Mouse (Mus musculus) intestine, embryonic 16.5 days (tissue): Measurements from ENCODE around the gene Cped1. TPM values are rescaled to one million over a fixed set of nuclear protein-coding genes. Genes with fewer than 3 reads are reported as not detected.

ENCODE experiments used
- ATAC-seq: fragments of 200-750 bp; cut with Nextera tagmentation; 2 replicates; pipeline ENCODE4 v1.8.0; 2017; ENCODE audit warnings: moderate TSS enrichment, moderate library complexity
- H3K27ac ChIP-seq: fragments of 300-500 bp; sonication (generic); 2 replicates; pipeline ENCODE4 v1.5.1; 2014; ENCODE audit warnings: mild to moderate bottlenecking, low read length
- H3K27me3 ChIP-seq: fragments of 300-500 bp; sonication (generic); replicated peaks from 2 replicates; pipeline ENCODE4 v1.6.1; 2014; ENCODE audit warnings: low read length, control low read depth, mixed read lengths; ENCODE audit not compliant: control insufficient read depth, insufficient read depth
- H3K36me3 ChIP-seq: fragments of 300-500 bp; sonication (generic); 2 replicates; pipeline ENCODE4 v1.6.1; 2014; ENCODE audit warnings: low read length, control low read depth; ENCODE audit not compliant: control insufficient read depth, insufficient read depth
- H3K4me1 ChIP-seq: fragments of 300-500 bp; sonication (generic); 2 replicates; pipeline ENCODE4 v1.6.1; 2014; ENCODE audit warnings: low read length, control low read depth, mixed read lengths; ENCODE audit not compliant: control insufficient read depth, insufficient read depth
- H3K4me2 ChIP-seq: fragments of 300-500 bp; sonication (generic); 2 replicates; pipeline ENCODE4 v1.6.1; 2014; ENCODE audit warnings: low read depth, low read length, control low read depth
- H3K4me3 ChIP-seq: fragments of 300-500 bp; sonication (generic); 2 replicates; pipeline ENCODE4 v1.5.1; 2014; ENCODE audit warnings: mild to moderate bottlenecking, low read length
- H3K9ac ChIP-seq: fragments of 300-500 bp; sonication (generic); 2 replicates; pipeline ENCODE4 v1.6.1; 2014; ENCODE audit warnings: low read depth, low read length
- H3K9me3 ChIP-seq: fragments of 300-500 bp; sonication (generic); 2 replicates; pipeline ENCODE4 v1.6.1; 2016; ENCODE audit warnings: low read length, control low read depth; ENCODE audit not compliant: control insufficient read depth
- WGBS: fragments of 180-500 bp; shearing (Covaris S2); extraction: QIAGEN DNeasy Blood & Tissue Kit; methylation state at CpG from one replicate; pipeline ENCODE4 v1.1.7; 2014; 5-methylcytosine and 5-hydroxymethylcytosine counted together
- polyA plus RNA-seq: library from polyadenylated mRNA; unstranded; fragments of >200 nt; fragmentation: Nextera tagmentation; extraction: Ambion mirVana; gene quantifications from 2 replicates; pipeline ENCODE4 v1.2.1, GENCODE M21; 2015

The Cped1 gene
- polyA plus RNA-seq, 1 experiment from 2014 or later = 17.6 TPM

DNA sequence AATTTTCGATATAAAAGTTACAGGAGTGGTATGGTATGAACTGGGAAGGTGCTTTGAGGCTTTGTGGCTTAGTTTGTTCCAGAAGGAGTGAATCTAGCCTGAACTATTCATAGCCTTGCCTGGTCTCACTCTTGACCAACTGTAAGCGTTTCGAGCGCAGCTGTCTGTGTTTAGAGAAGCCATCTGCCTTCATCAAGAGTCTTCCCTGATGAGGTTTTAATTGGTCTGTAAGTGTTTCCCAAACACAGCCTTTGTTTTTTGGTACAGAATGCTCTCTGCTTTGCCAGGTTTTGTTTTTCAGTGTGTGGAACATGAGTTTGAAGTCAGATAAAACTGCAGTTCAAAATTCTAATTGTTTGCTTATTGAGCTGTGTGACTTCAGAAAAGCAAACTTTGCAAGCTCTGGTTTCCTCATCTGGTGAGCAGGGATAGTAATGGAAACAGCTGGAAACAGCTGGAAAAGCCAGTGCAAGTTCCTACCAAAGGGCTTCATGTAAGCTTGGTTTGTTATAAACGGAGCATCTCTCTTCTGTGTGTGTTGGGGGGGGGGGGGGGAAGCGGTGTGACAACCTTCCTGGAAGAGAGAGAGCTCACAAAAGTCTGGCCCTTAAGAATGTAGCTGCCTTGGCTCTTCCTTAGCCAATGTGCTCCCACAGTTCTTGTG, 221.0 kb downstream of the Cped1 start:
- no peak overlapping the region for H3K9ac ChIP-seq
- H3K4me3 ChIP-seq = no peak overlapping the region
- no peaks in the 10 kb centered on the region for H3K27me3 ChIP-seq
- H3K27ac ChIP-seq = peak overlapping the region; percentile 28; the same call in 1 of the 2 replicates
- no peak overlapping the region for H3K4me2 ChIP-seq
- H3K36me3 ChIP-seq = no peaks in the 10 kb centered on the region
- no peaks in the 10 kb centered on the region for H3K9me3 ChIP-seq
- 54% methylated on average over 6 of the region's 6 CpGs for WGBS
- ATAC-seq = peak; percentile 75
- H3K4me1 ChIP-seq = peaks cover 5% of the 10 kb centered on the region; the same call in 1 of the 2 replicates

DNA sequence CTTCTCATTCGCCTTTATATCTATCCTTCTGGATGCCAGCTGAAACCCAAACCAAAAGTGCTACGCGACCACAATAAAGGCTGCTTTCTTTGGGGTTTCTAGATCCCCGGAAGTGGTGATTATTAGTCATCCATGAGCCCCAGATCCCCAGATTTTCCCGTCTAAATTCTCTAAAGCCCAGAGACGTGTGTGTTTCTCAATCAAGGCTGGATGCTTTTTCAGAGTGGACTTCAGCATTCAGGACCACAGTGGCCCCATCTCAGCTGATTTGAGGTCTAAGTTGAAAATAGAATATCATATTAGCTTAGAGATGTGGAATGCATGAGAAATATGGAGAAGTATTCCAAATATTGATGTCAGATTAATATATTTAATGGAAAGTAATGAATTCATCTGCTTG, 226.4 kb downstream of the Cped1 start:
- H3K36me3 ChIP-seq = no peaks in the 10 kb centered on the region
- no peak overlapping the region for H3K4me2 ChIP-seq
- no peaks in the 10 kb centered on the region for H3K27me3 ChIP-seq
- ATAC-seq = no peak
- no peak overlapping the region for H3K9ac ChIP-seq
- no peak overlapping the region for H3K27ac ChIP-seq
- H3K9me3 ChIP-seq = no peaks in the 10 kb centered on the region
- H3K4me1 ChIP-seq = no peaks in the 10 kb centered on the region
- H3K4me3 ChIP-seq = no peak overlapping the region
- 91% methylated on average over 6 of the region's 6 CpGs for WGBS

DNA sequence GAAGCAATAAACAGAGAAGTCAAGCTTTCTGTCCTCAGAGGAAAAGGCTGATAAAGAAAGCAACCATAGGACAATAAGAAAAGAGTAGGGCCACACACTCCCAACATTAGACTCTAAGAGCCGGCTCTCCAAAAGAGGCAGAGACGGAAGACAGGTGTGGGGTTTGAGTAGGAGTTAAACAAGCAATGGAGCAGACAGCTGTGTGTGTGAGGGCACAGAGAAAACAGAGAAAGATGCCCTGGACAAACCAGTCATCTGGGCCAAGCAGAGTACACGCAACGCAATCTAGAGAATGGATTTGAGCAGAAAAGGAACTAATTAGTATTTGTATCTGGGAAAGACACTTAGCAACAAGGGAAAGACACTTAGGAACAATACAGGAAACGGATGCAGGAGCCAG, 227.5 kb downstream of the Cped1 start:
- no peak overlapping the region for H3K4me2 ChIP-seq
- H3K36me3 ChIP-seq = no peaks in the 10 kb centered on the region
- no peaks in the 10 kb centered on the region for H3K9me3 ChIP-seq
- H3K27ac ChIP-seq = no peak overlapping the region
- no peaks in the 10 kb centered on the region for H3K4me1 ChIP-seq
- 82% methylated on average over 5 of the region's 5 CpGs for WGBS
- ATAC-seq = no peak
- H3K27me3 ChIP-seq = no peaks in the 10 kb centered on the region
- H3K4me3 ChIP-seq = no peak overlapping the region
- H3K9ac ChIP-seq = no peak overlapping the region

DNA sequence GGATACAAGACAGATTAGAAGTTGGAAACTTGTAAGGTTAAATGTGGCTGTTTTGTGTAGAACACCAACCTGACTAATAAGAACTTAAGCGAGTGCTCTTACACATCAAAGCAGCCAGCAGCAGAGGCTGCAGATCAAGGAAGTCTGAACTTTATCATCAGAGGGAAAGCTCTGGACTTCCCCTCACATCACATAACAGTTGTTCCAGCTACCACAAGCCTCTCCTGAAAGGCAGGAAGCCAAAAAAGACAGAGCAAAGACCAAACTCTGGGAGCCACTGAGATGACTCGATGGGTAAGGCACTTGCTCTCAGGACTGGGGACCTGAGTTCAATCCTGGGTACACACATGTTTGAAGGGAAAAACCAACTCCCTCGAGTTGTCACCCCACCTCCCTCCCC, 228.1 kb downstream of the Cped1 start:
- Histone ChIP-seq H3K36me3 (no peaks in the 10 kb centered on the region), H3K27ac (no peak overlapping the region), H3K4me2 (no peak overlapping the region), H3K9ac (no peak overlapping the region), H3K9me3 (no peaks in the 10 kb centered on the region), H3K27me3 (no peaks in the 10 kb centered on the region), H3K4me1 (no peaks in the 10 kb centered on the region), H3K4me3 (no peak overlapping the region)
- no peak for ATAC-seq
- WGBS = 67% methylated on average over 3 of the region's 3 CpGs

DNA sequence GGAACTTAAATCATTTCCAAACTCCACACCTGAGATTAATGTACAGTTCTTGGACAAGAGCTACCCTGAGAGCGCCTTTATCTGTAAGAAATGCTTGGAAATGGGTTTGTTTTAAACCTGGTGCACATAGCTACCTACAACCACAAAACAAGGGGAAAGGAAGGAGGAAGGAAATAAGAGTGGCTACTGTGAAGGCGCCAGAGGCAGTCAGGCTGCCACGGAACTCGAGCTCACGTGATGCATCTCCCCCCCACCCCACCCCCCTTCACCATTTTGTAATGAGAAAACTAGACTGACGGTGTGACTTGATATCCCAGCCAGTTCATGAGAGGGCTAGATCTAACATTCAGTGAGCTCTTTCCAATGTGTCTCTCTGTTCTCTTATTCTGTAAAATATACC, 228.9 kb downstream of the Cped1 start:
- Histone ChIP-seq H3K4me2 (no peak overlapping the region), H3K4me1 (no peaks in the 10 kb centered on the region), H3K27me3 (no peaks in the 10 kb centered on the region), H3K9ac (no peak overlapping the region), H3K27ac (no peak overlapping the region), H3K9me3 (no peaks in the 10 kb centered on the region), H3K36me3 (no peaks in the 10 kb centered on the region), H3K4me3 (no peak overlapping the region)
- no peak for ATAC-seq
- 81% methylated on average over 6 of the region's 6 CpGs for WGBS

DNA sequence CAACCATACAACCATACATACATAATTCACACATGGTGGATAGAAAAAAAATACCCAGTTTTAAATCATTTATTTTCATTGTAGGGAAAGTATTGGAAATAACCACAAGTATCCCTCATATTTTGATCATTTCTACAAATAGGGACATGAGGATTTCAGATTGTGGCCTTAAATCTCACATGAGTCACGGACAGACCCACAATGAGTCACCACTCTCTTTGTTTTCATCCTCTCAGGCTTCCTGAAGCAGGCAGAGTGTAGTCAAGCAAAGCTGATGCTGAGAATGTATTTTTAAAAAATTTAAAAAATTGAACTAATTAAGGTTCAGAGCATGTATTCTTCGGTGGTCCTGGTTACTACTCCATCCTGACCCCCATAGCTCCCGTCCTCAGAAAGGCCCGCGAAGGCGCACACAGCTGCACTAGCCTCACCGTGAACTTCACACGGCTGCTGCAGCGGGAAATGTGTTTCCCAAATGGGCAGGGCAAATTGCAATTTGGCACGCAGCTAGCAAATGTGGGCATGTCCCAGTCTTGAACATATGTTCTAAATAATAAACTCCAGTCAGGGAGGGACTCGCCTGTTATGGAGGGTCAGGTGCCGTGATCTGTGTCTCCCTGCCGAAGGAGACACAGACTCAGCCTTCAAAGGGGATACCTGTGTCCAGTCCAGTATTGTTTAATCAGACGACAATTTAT, 230.7 kb downstream of the Cped1 start:
- no peak overlapping the region for H3K9ac ChIP-seq
- H3K27ac ChIP-seq = no peak overlapping the region
- no peaks in the 10 kb centered on the region for H3K4me1 ChIP-seq
- H3K36me3 ChIP-seq = no peaks in the 10 kb centered on the region
- H3K4me2 ChIP-seq = no peak overlapping the region
- H3K27me3 ChIP-seq = no peaks in the 10 kb centered on the region
- ATAC-seq = no peak
- H3K4me3 ChIP-seq = no peak overlapping the region
- 81% methylated on average over 14 of the region's 14 CpGs for WGBS
- H3K9me3 ChIP-seq = no peaks in the 10 kb centered on the region

DNA sequence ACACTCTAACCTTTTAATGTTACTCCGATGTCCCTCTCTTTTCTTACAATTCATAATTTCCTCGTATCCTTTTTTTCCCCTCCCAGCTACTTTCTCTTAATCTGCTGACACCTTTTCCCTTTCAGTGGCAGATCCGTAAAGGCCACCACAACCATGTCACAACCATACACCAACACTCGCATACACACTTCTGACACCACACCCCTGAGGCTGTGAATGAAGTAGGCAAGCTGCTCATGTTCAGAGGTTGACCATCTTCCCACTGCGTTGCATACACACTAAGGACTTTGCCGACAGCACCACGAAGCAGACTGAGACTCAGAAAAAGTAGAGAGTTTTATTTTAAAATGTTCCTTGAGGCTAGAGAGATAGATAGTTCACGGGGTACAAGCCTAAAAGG, 235.4 kb downstream of the Cped1 start:
- Histone ChIP-seq H3K4me3 (no peak overlapping the region), H3K27me3 (no peaks in the 10 kb centered on the region), H3K9ac (no peak overlapping the region), H3K36me3 (no peaks in the 10 kb centered on the region), H3K4me2 (no peak overlapping the region), H3K9me3 (no peaks in the 10 kb centered on the region), H3K27ac (no peak overlapping the region), H3K4me1 (no peaks in the 10 kb centered on the region)
- ATAC-seq = no peak
- WGBS = 94% methylated on average over 8 of the region's 8 CpGs

DNA sequence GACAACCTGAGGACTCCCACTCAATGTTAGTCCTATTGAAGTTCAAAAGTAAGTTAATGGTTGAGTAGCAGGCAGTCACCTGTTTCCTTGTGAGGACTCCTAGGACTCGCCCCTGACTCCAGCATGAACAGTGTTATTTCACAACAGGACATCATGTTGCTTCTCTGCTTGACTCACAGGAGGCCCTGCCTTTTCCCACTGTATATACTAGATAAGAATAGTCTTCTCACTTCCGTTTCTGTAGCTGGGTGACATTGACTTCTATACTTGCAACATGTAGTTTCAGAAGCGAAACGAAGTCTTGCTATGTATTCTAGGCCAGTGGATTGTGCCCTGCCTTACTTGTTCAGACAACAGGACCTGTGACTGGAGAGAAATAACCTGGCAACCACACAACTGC, 236.4 kb downstream of the Cped1 start:
- no peaks in the 10 kb centered on the region for H3K4me1 ChIP-seq
- H3K9me3 ChIP-seq = no peaks in the 10 kb centered on the region
- ATAC-seq = peak; percentile 68
- 83% methylated on average over 4 of the region's 4 CpGs for WGBS
- H3K4me2 ChIP-seq = no peak overlapping the region
- no peak overlapping the region for H3K4me3 ChIP-seq
- H3K9ac ChIP-seq = no peak overlapping the region
- H3K27me3 ChIP-seq = no peaks in the 10 kb centered on the region
- H3K36me3 ChIP-seq = no peaks in the 10 kb centered on the region
- H3K27ac ChIP-seq = no peak overlapping the region

DNA sequence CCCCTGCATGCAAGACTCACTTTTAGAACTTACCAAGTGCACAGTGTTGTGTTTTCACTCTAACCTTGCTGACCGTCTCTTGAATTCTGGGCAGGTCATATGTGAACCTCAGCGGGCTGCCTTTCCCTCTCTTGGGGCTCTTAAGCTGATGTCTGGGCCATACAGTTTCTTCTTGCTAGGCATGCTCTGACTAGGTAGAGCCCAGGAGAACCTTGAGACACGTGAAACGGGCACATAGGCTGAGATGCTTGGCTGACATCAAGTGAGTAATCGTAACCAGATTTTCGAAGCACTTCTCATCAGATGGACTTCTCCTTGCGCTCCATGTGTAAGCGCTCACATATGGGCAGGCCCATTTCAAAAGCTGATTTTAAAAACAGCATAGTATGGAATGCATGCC, 237.2 kb downstream of the Cped1 start:
- Histone ChIP-seq H3K4me1 (no peaks in the 10 kb centered on the region), H3K27me3 (no peaks in the 10 kb centered on the region), H3K4me2 (no peak overlapping the region), H3K9me3 (no peaks in the 10 kb centered on the region), H3K36me3 (no peaks in the 10 kb centered on the region), H3K4me3 (no peak overlapping the region), H3K9ac (no peak overlapping the region), H3K27ac (no peak overlapping the region)
- no peak for ATAC-seq
- 90% methylated on average over 8 of the region's 8 CpGs for WGBS
